Mouse (Mus musculus): ENCODE results near the gene Smad5. TPM values are rescaled to one million over a fixed set of nuclear protein-coding genes. Genes with fewer than 3 reads are reported as not detected.

Smad5 gene
- polyA plus RNA-seq, 1 experiment from 2014 or later, result 52.6 TPM

- H3K9ac ChIP-seq (replicated peaks), result no peak overlapping the region
- H3K4me2 ChIP-seq, result no peak overlapping the region
- H3K4me3 ChIP-seq (replicated peaks), result no peak overlapping the region
- peaks cover 43% of the 10 kb centered on the region for H3K4me1 ChIP-seq (replicated peaks)
- H3K27ac ChIP-seq, result 0 out of 2 replicates have a peak overlapping the region, but pooled peaks have one; percentile 12
- 39% methylated on average over 12 of the region's 12 CpGs for WGBS
- H3K27me3 ChIP-seq, result peaks cover 63% of the 10 kb centered on the region
- ATAC-seq (ENCODE audit: insufficient number of reproducible peaks, insufficient read depth, low FRiP score, low TSS enrichment, low read depth), result no peak
- H3K36me3 ChIP-seq, result no peaks in the 10 kb centered on the region
- no peaks in the 10 kb centered on the region for H3K9me3 ChIP-seq
Observed at GRCm38 (mm10) chr13:56757201-56757600, 54.4 kb downstream of the Smad5 start.

GRCm38 (mm10) chr13:56758492-56758891 is 55.7 kb downstream of the Smad5 start:
- H3K4me2 ChIP-seq, result no peak overlapping the region
- 31% methylated on average over 6 of the region's 6 CpGs for WGBS
- H3K9ac ChIP-seq (replicated peaks), result no peak overlapping the region
- H3K36me3 ChIP-seq, result no peaks in the 10 kb centered on the region
- no peak overlapping the region for H3K4me3 ChIP-seq (replicated peaks)
- peaks cover 61% of the 10 kb centered on the region for H3K27me3 ChIP-seq
- ATAC-seq (ENCODE audit: insufficient number of reproducible peaks, insufficient read depth, low FRiP score, low TSS enrichment, low read depth), result no peak
- peaks cover 36% of the 10 kb centered on the region for H3K4me1 ChIP-seq (replicated peaks)
- H3K9me3 ChIP-seq, result no peaks in the 10 kb centered on the region
- no peak overlapping the region for H3K27ac ChIP-seq

- H3K36me3 ChIP-seq, result no peaks in the 10 kb centered on the region
- no peak overlapping the region for H3K9ac ChIP-seq (replicated peaks)
- H3K4me3 ChIP-seq (replicated peaks), result no peak overlapping the region
- peaks cover 31% of the 10 kb centered on the region for H3K27me3 ChIP-seq
- H3K9me3 ChIP-seq, result no peaks in the 10 kb centered on the region
- H3K27ac ChIP-seq, result no peak overlapping the region
- ATAC-seq (ENCODE audit: insufficient number of reproducible peaks, insufficient read depth, low FRiP score, low TSS enrichment, low read depth), result no peak
- 36% methylated on average over 13 of the region's 13 CpGs for WGBS
- no peak overlapping the region for H3K4me2 ChIP-seq
- peaks cover 42% of the 10 kb centered on the region for H3K4me1 ChIP-seq (replicated peaks)
Observed at GRCm38 (mm10) chr13:56762446-56763229, 59.8 kb downstream of the Smad5 start.

GRCm38 (mm10) chr13:56765284-56766032 is 62.6 kb downstream of the Smad5 start:
- H3K4me2 ChIP-seq, result peak overlapping the region; percentile 19
- no peaks in the 10 kb centered on the region; the same call in 1 of the 2 replicates for H3K9me3 ChIP-seq
- H3K4me1 ChIP-seq (replicated peaks), result peaks cover 45% of the 10 kb centered on the region
- 0 out of 2 replicates have a peak overlapping the region, but pooled peaks have one; percentile 27 for H3K9ac ChIP-seq (replicated peaks)
- no peak for ATAC-seq (ENCODE audit: insufficient number of reproducible peaks, insufficient read depth, low FRiP score, low TSS enrichment, low read depth)
- no peaks in the 10 kb centered on the region for H3K36me3 ChIP-seq
- peaks cover 28% of the 10 kb centered on the region for H3K27me3 ChIP-seq
- WGBS, result 46% methylated on average over 25 of the region's 25 CpGs
- no peak overlapping the region; the same call in 1 of the 2 replicates for H3K27ac ChIP-seq
- no peak overlapping the region for H3K4me3 ChIP-seq (replicated peaks)

- 27% methylated on average over 5 of the region's 5 CpGs for WGBS
- Histone ChIP-seq H3K27ac (no peak overlapping the region), H3K9me3 (no peaks in the 10 kb centered on the region; the same call in 1 of the 2 replicates), H3K27me3 (peaks cover 21% of the 10 kb centered on the region), H3K9ac (replicated peaks) (no peak overlapping the region), H3K4me1 (replicated peaks) (peaks cover 44% of the 10 kb centered on the region), H3K36me3 (no peaks in the 10 kb centered on the region), H3K4me3 (replicated peaks) (no peak overlapping the region), H3K4me2 (no peak overlapping the region)
- ATAC-seq (ENCODE audit: insufficient number of reproducible peaks, insufficient read depth, low FRiP score, low TSS enrichment, low read depth), result no peak
Observed at GRCm38 (mm10) chr13:56766211-56766610, 63.4 kb downstream of the Smad5 start.

GRCm38 (mm10) chr13:56769431-56769830 is 66.6 kb downstream of the Smad5 start:
- Histone ChIP-seq H3K9me3 (no peaks in the 10 kb centered on the region; the same call in 1 of the 2 replicates), H3K4me3 (replicated peaks) (no peak overlapping the region), H3K9ac (replicated peaks) (no peak overlapping the region), H3K27ac (no peak overlapping the region), H3K4me1 (replicated peaks) (peaks cover 42% of the 10 kb centered on the region), H3K36me3 (no peaks in the 10 kb centered on the region), H3K27me3 (no peaks in the 10 kb centered on the region; the same call in 1 of the 2 replicates), H3K4me2 (no peak overlapping the region)
- 21% methylated on average over 4 of the region's 4 CpGs for WGBS
- no peak for ATAC-seq (ENCODE audit: insufficient number of reproducible peaks, insufficient read depth, low FRiP score, low TSS enrichment, low read depth)

GRCm38 (mm10) chr13:56770136-56770578 is 67.3 kb downstream of the Smad5 start:
- 47% methylated on average over 1 of the region's 1 CpGs for WGBS
- no peak overlapping the region for H3K27ac ChIP-seq
- ATAC-seq (ENCODE audit: insufficient number of reproducible peaks, insufficient read depth, low FRiP score, low TSS enrichment, low read depth), result no peak

GRCm38 (mm10) chr13:56770786-56771185 is 68.0 kb downstream of the Smad5 start:
- Histone ChIP-seq H3K9ac (replicated peaks) (no peak overlapping the region), H3K4me2 (no peak overlapping the region), H3K4me1 (replicated peaks) (peaks cover 38% of the 10 kb centered on the region), H3K9me3 (no peaks in the 10 kb centered on the region; the same call in 1 of the 2 replicates), H3K27me3 (no peaks in the 10 kb centered on the region), H3K4me3 (replicated peaks) (no peak overlapping the region), H3K36me3 (no peaks in the 10 kb centered on the region), H3K27ac (no peak overlapping the region)
- no peak for ATAC-seq (ENCODE audit: insufficient number of reproducible peaks, insufficient read depth, low FRiP score, low TSS enrichment, low read depth)
- WGBS, result 66% methylated on average over 5 of the region's 5 CpGs

More at GRCm38 (mm10) chr13:56770136-56770578, 67.3 kb downstream of the Smad5 start:
- no peak overlapping the region for H3K4me3 ChIP-seq (replicated peaks)
- no peak overlapping the region for H3K9ac ChIP-seq (replicated peaks)
- H3K4me1 ChIP-seq (replicated peaks), result peaks cover 45% of the 10 kb centered on the region
- H3K36me3 ChIP-seq, result no peaks in the 10 kb centered on the region
- no peaks in the 10 kb centered on the region; the same call in 1 of the 2 replicates for H3K9me3 ChIP-seq
- no peaks in the 10 kb centered on the region; the same call in 1 of the 2 replicates for H3K27me3 ChIP-seq
- H3K4me2 ChIP-seq, result no peak overlapping the region

- Histone ChIP-seq H3K36me3 (no peaks in the 10 kb centered on the region), H3K9ac (replicated peaks) (no peak overlapping the region), H3K4me3 (replicated peaks) (no peak overlapping the region), H3K27me3 (no peaks in the 10 kb centered on the region), H3K4me1 (replicated peaks) (peaks cover 33% of the 10 kb centered on the region), H3K4me2 (no peak overlapping the region), H3K27ac (no peak overlapping the region), H3K9me3 (no peaks in the 10 kb centered on the region; the same call in 1 of the 2 replicates)
- ATAC-seq (ENCODE audit: insufficient number of reproducible peaks, insufficient read depth, low FRiP score, low TSS enrichment, low read depth), result no peak
- 58% methylated on average over 3 of the region's 3 CpGs for WGBS
Observed at GRCm38 (mm10) chr13:56772592-56772991, 69.8 kb downstream of the Smad5 start.

- Histone ChIP-seq H3K36me3 (no peaks in the 10 kb centered on the region), H3K4me1 (replicated peaks) (peaks cover 33% of the 10 kb centered on the region), H3K4me2 (no peak overlapping the region), H3K27me3 (no peaks in the 10 kb centered on the region), H3K27ac (no peak overlapping the region), H3K9me3 (no peaks in the 10 kb centered on the region), H3K4me3 (replicated peaks) (no peak overlapping the region), H3K9ac (replicated peaks) (no peak overlapping the region)
- WGBS, result 45% methylated on average over 14 of the region's 14 CpGs
- no peak for ATAC-seq (ENCODE audit: insufficient number of reproducible peaks, insufficient read depth, low FRiP score, low TSS enrichment, low read depth)
Observed at GRCm38 (mm10) chr13:56773262-56773870, 70.6 kb downstream of the Smad5 start.

GRCm38 (mm10) chr13:56774304-56774703 is 71.5 kb downstream of the Smad5 start:
- H3K9me3 ChIP-seq, result no peaks in the 10 kb centered on the region
- H3K4me1 ChIP-seq (replicated peaks), result peaks cover 30% of the 10 kb centered on the region
- ATAC-seq (ENCODE audit: insufficient number of reproducible peaks, insufficient read depth, low FRiP score, low TSS enrichment, low read depth), result no peak
- H3K27ac ChIP-seq, result no peak overlapping the region
- H3K4me3 ChIP-seq (replicated peaks), result no peak overlapping the region
- H3K9ac ChIP-seq (replicated peaks), result no peak overlapping the region
- WGBS, result 33% methylated on average over 5 of the region's 5 CpGs
- no peaks in the 10 kb centered on the region for H3K27me3 ChIP-seq
- H3K36me3 ChIP-seq, result no peaks in the 10 kb centered on the region
- H3K4me2 ChIP-seq, result no peak overlapping the region

Data from limb, embryonic 12.5 days (tissue).